Mouse (Mus musculus) ES-Bruce4 (cell line): Measurements from ENCODE around the gene Rrad. TPM values are rescaled to one million over a fixed set of nuclear protein-coding genes. Genes with fewer than 3 reads are reported as not detected.

Experiments
- H3K27ac ChIP-seq: 2 replicates; pipeline ENCODE4 v1.5.1; 2012; ENCODE audit warnings: low read length, inconsistent platforms; ENCODE audit not compliant: insufficient read depth
- H3K27me3 ChIP-seq: 2 replicates; pipeline ENCODE4 v1.6.1; 2012; ENCODE audit warnings: mild to moderate bottlenecking, low read length, inconsistent platforms; ENCODE audit not compliant: control insufficient read depth, poor library complexity, insufficient read depth, severe bottlenecking
- H3K36me3 ChIP-seq: 2 replicates; pipeline ENCODE4 v1.6.1; 2012; ENCODE audit warnings: inconsistent platforms, mild to moderate bottlenecking, low read length, moderate library complexity; ENCODE audit not compliant: control insufficient read depth, poor library complexity, insufficient read depth, severe bottlenecking
- H3K4me1 ChIP-seq: one replicate; pipeline ENCODE4 v1.8.1; 2011; ENCODE audit warnings: low read length; ENCODE audit not compliant: control insufficient read depth, insufficient read depth
- H3K4me3 ChIP-seq: 2 replicates; pipeline ENCODE4 v1.5.1; 2011; ENCODE audit warnings: low read depth, mild to moderate bottlenecking, low read length
- H3K9ac ChIP-seq: 2 replicates; pipeline ENCODE4 v1.6.1; 2012; ENCODE audit warnings: low read depth, mild to moderate bottlenecking, inconsistent platforms; ENCODE audit not compliant: poor library complexity, severe bottlenecking
- H3K9me3 ChIP-seq: replicated peaks from 2 replicates; pipeline ENCODE4 v1.6.1; 2012; ENCODE audit warnings: mild to moderate bottlenecking, low read length, inconsistent platforms; ENCODE audit not compliant: control insufficient read depth, poor library complexity, insufficient read depth, severe bottlenecking
- CTCF ChIP-seq: IDR thresholded peaks from one replicate; pipeline ENCODE4 v1.8.1; 2011; ENCODE audit warnings: low read depth, low read length
- EP300 ChIP-seq: IDR thresholded peaks from 2 replicates; pipeline ENCODE4 v1.6.1; 2011; ENCODE audit warnings: low read depth, low read length; ENCODE audit not compliant: insufficient read depth
- POLR2A ChIP-seq: IDR thresholded peaks from one replicate; pipeline ENCODE4 v1.8.1; 2011; ENCODE audit warnings: low read length; ENCODE audit not compliant: insufficient read depth
- polyA plus RNA-seq: library from polyadenylated mRNA; stranded (reverse); fragments of >200 nt; gene quantifications from 2 replicates; pipeline ENCODE4 v1.2.4, GENCODE M21; 2011; ENCODE audit warnings: low read depth; ENCODE audit not compliant: missing spikeins, insufficient read depth, insufficient read length

Gene Rrad
- polyA plus RNA-seq, 1 experiment = 1.9 TPM

DNA sequence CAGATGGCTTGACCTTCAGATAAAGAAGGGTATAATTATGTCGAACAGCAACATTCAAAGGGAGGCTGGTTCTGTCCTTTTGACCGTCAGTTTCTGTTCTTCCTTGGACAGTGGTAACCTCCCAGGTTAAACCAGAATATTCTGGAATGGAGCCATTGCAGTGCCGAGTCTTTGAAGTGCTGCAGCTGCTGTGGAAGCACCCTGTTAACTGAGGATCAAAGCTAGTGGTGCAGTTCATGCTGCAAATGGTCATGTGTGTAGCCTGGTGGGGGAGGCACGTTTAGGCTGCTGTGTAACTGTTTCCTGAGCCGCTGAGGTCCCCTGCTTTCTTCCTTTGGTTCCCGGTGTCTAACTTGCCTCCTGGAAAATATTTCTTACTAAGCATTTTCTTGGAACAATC is 32.6 kb downstream of the Rrad start:
- no peaks in the 10 kb centered on the region for H3K9me3 ChIP-seq
- H3K9ac ChIP-seq = no peak overlapping the region
- TF ChIP-seq CTCF = no peak
- TF ChIP-seq EP300 = no peak
- no peak for TF ChIP-seq POLR2A
- no peak overlapping the region for H3K27ac ChIP-seq
- no peaks in the 10 kb centered on the region for H3K4me1 ChIP-seq
- no peak overlapping the region for H3K4me3 ChIP-seq
- peaks cover 37% of the 10 kb centered on the region for H3K36me3 ChIP-seq
- H3K27me3 ChIP-seq = no peaks in the 10 kb centered on the region

DNA sequence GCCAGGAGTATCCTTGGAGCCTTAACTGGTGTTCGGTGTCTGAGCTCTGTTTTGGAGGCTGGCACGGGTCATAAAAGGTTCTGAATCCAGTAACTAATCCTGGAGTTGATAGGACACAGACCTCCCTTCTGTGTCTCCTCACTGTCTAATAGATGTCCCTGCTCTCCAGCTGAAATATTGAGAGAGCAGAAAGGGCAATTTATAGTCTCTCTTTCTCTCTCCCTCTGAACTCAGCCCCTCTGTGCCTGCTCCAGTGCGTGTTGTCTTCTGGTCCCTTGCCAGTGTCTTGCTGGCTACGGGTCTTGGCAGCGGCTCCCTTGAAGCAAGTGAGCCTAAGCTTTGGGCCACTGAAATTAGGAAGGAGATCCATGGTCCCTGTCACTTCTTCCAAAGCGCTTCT is 33.5 kb downstream of the Rrad start:
- H3K4me3 ChIP-seq = no peak overlapping the region
- H3K27me3 ChIP-seq = no peaks in the 10 kb centered on the region
- no peak overlapping the region for H3K9ac ChIP-seq
- no peaks in the 10 kb centered on the region for H3K4me1 ChIP-seq
- H3K9me3 ChIP-seq = no peaks in the 10 kb centered on the region
- H3K36me3 ChIP-seq = peaks cover 38% of the 10 kb centered on the region
- TF ChIP-seq EP300 (no peak), CTCF (no peak), POLR2A (no peak)
- no peak overlapping the region for H3K27ac ChIP-seq

- no peaks in the 10 kb centered on the region for H3K27me3 ChIP-seq
- no peaks in the 10 kb centered on the region for H3K9me3 ChIP-seq
- H3K4me1 ChIP-seq = peaks cover 1% of the 10 kb centered on the region
- H3K9ac ChIP-seq = no peak overlapping the region
- TF ChIP-seq CTCF (no peak), POLR2A (no peak), EP300 (no peak)
- no peak overlapping the region for H3K4me3 ChIP-seq
- peaks cover 38% of the 10 kb centered on the region for H3K36me3 ChIP-seq
- no peak overlapping the region for H3K27ac ChIP-seq
These were observed 35.2 kb downstream of the Rrad start for GRCm38 (mm10) chr8:104595773-104596536.

DNA sequence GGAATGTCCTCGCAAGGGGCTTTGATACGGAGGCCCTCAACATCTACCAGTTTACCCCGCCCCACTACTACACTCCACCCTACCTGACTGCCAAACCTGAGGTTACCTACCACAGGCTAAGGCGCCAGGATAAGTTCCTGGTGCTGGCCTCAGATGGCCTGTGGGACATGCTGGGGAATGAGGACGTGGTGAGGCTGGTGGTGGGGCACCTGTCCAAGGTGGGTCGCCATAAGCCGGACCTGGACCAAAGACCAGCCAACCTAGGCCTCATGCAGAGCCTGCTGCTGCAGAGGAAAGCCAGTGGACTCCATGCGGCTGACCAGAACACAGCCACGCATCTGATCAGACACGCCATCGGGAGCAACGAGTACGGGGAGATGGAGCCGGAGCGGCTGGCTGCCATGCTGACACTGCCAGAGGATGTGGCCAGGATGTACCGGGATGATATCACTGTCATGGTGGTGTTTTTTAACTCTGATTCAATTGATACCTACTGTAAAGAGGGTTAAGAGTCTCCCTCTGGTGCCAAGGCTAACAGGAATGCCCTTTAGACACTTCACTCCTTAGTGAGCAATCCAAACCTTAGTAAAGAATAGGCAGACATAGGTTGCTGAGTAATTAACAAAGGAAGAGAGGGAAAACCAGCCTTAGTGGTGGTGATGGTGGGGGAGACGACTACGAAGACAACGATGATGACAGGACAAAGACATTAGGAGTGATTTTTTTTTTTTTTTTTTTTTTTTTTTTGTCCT is 36.3 kb downstream of the Rrad start:
- TF ChIP-seq EP300 (no peak), CTCF (no peak), POLR2A (no peak)
- Histone ChIP-seq H3K4me3 (no peak overlapping the region), H3K9me3 (no peaks in the 10 kb centered on the region)

DNA sequence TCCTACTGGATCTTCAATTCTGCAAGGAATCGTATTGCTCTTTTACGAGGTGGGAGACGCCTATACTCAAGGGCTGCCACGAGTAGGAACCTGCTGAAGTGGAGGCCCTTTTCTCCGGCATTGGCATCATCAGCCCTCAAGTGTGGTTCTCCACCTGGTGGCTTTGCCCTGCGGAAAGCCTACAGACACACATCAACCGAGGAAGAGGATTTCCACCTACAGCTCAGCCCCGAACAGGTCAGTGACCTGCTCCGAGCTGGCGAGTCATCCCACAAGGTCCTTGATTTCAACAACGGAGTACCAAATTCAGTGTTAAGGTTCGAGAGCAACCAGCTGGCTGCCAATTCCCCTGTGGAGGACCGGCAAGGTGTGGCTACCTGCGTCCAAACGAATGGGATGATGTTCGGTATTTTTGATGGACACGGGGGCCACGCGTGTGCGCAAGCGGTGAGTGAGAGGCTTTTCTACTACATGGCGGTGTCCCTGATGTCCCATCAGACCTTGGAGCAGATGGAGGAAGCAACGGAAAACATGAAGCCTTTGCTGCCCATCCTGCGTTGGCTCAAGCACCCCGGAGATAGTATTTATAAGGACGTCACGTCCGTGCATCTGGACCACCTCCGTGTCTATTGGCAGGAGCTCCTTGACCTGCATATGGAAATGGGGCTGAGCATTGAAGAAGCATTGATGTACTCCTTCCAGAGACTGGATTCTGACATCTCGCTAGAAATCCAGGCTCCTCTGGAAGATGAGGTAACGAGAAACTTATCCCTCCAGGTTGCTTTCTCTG is 37.4 kb downstream of the Rrad start:
- H3K4me1 ChIP-seq = peaks cover 2% of the 10 kb centered on the region
- H3K36me3 ChIP-seq = peaks cover 38% of the 10 kb centered on the region
- no peaks in the 10 kb centered on the region for H3K9me3 ChIP-seq
- no peak overlapping the region for H3K9ac ChIP-seq
- H3K4me3 ChIP-seq = no peak overlapping the region
- TF ChIP-seq POLR2A = no peak
- TF ChIP-seq EP300 = no peak
- no peak for TF ChIP-seq CTCF
- no peaks in the 10 kb centered on the region for H3K27me3 ChIP-seq
- no peak overlapping the region for H3K27ac ChIP-seq

More for the DNA sequence above, 36.3 kb downstream of the Rrad start:
- Histone ChIP-seq H3K27ac (no peak overlapping the region), H3K36me3 (peaks cover 38% of the 10 kb centered on the region), H3K9ac (no peak overlapping the region), H3K27me3 (no peaks in the 10 kb centered on the region), H3K4me1 (peaks cover 2% of the 10 kb centered on the region)
